Mouse (Mus musculus) heart, postnatal 0 days (tissue): ENCODE measurements around the gene Adssl1.

ENCODE experiments used
- CTCF ChIP-seq: IDR thresholded peaks from 2 replicates; pipeline ENCODE4 v1.5.1; 2016; ENCODE audit warnings: antibody characterized with exemption, control low read depth, low read depth
- EP300 ChIP-seq: IDR thresholded peaks from 2 replicates; pipeline ENCODE4 v1.6.1; 2016; ENCODE audit warnings: antibody characterized with exemption, low read depth

- TF ChIP-seq CTCF (no peak), EP300 (no peak)
These were observed 44.3 kb downstream of the Adssl1 start for GRCm38 (mm10) chr12:112664124-112664523.
